Mouse (Mus musculus) left cerebral cortex, adult 9 months (tissue): Measurements from ENCODE around the gene Pzp.

Experiments used
- DNase-seq, 2 experiments: peaks; one replicate each; pipeline ENCODE4 v3.0.0; 2022; ENCODE audit warnings: low spot score in 2 of 2

Gene Pzp

GRCm38 (mm10) chr6:128479463-128480454 lies 46.8 kb downstream of the Pzp start:
- peak; percentile 57 to 97 for DNase-seq

GRCm38 (mm10) chr6:128477495-128477894 lies 49.0 kb downstream of the Pzp start:
- DNase-seq, result no peak

GRCm38 (mm10) chr6:128474112-128474511 lies 52.4 kb downstream of the Pzp start:
- DNase-seq, result no peak

- no peak for DNase-seq
Measured at GRCm38 (mm10) chr6:128469451-128469850, 57.1 kb downstream of the Pzp start.

- DNase-seq, result no peak
Measured at GRCm38 (mm10) chr6:128467298-128467697, 59.2 kb downstream of the Pzp start.

GRCm38 (mm10) chr6:128466563-128466962 lies 60.0 kb downstream of the Pzp start:
- no peak for DNase-seq

GRCm38 (mm10) chr6:128466043-128466442 lies 60.5 kb downstream of the Pzp start:
- DNase-seq, result no peak

- DNase-seq, result no peak
Measured at GRCm38 (mm10) chr6:128464996-128465395, 61.5 kb downstream of the Pzp start.

GRCm38 (mm10) chr6:128461606-128462005 lies 64.9 kb downstream of the Pzp start:
- no peak for DNase-seq

- no peak for DNase-seq
Measured at GRCm38 (mm10) chr6:128460729-128461503, 65.6 kb downstream of the Pzp start.

GRCm38 (mm10) chr6:128460321-128460720 lies 66.2 kb downstream of the Pzp start:
- no peak for DNase-seq

GRCm38 (mm10) chr6:128457186-128457585 lies 69.3 kb downstream of the Pzp start:
- no peak for DNase-seq

GRCm38 (mm10) chr6:128455835-128456605 lies 70.5 kb downstream of the Pzp start:
- peak in 1 of 2 experiments; percentile 30 for DNase-seq

- no peak for DNase-seq
Measured at GRCm38 (mm10) chr6:128447063-128447462, 79.5 kb downstream of the Pzp start.

GRCm38 (mm10) chr6:128445761-128446535 lies 80.6 kb downstream of the Pzp start:
- peak in 1 of 2 experiments; percentile 57 for DNase-seq

GRCm38 (mm10) chr6:128440238-128440637 lies 86.3 kb downstream of the Pzp start:
- DNase-seq, result no peak

GRCm38 (mm10) chr6:128438871-128439341 lies 87.6 kb downstream of the Pzp start:
- DNase-seq, result no peak

- peak; percentile 66 to 89 for DNase-seq
Measured at GRCm38 (mm10) chr6:128438317-128438870, 88.1 kb downstream of the Pzp start, which contains the start of gene Fkbp4. Fkbp4 (minus strand) TSS chr6:128438677.

- DNase-seq, result peak in 1 of 2 experiments; percentile 39
Measured at GRCm38 (mm10) chr6:128437731-128438316, 88.7 kb downstream of the Pzp start.

GRCm38 (mm10) chr6:128437288-128437687 lies 89.2 kb downstream of the Pzp start:
- no peak for DNase-seq
